Mouse (Mus musculus) heart, adult 8-10 months (tissue): ENCODE results near the gene Guca2a. TPM values are rescaled to one million over a fixed set of nuclear protein-coding genes. Genes with fewer than 3 reads are reported as not detected.

Experiments
- DNase-seq: peaks from one replicate; pipeline ENCODE4 v3.0.0; 2022; ENCODE audit warnings: low spot score
- total RNA-seq, 4 experiments: library from RNA; stranded (reverse); gene quantifications; 2 replicates each; pipeline ENCODE4 v1.2.4; 2022

Guca2a gene
- total RNA-seq, 4 experiments from 2014 or later: not detected

DNA sequence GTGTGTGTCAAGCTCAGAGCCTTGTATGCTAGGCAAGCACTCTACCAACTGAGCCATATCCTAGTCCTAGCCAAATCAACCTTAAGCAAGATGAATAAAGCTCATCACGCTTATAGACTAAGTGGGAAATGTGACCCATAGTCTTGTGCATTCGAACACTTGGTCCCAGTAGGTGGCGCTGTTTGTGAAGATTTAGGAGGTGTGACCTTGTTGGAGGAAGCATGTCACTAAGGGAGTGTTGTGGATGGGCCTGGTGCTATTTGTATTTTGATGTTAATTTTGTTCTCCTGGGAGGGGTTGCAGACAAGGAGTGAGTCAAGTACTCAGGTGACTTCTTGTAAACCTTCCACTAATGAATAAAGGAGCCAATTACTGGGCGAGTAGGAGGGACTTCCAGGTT is 5.2 kb downstream of the Guca2a start:
- no peak for DNase-seq

DNA sequence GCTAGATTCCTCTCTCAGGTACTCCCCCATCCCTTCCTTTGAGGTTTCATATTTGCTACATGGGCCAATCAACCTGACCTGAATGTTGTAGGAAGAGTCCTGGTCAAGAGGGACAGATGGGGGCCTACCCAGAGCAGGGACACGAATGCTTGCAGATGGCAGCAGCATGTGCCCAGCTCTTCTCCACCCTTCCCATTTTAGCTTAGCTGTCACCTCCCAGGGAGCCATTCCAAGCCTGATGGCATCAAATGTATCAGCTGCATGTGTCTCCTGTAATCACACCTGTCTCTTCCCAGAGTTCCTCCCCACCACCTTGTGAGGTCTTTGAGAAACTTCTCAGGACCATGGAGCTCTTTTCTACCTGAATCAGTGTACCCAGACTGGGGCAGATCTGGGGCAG is 19.5 kb downstream of the Guca2a start:
- no peak for DNase-seq

DNA sequence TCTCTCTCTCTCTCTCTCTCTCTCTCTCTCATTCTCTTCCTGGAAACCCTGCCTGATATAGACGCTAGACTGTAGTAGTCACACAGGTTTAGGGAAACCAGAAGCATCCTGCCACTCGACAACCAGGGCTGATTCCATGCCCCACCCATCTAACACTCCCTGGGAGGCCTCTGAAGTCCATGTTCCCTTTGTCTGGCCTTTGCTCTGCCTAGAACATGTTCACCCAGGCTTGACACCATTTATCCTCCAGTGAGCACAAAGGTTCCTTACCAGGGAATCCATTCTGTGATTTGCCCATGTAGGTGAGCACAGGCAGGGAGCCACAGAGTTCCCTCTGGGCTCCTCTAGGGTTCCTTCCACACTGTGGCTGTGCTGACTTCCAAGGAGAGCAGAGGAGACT is 20.7 kb downstream of the Guca2a start:
- DNase-seq: no peak

DNA sequence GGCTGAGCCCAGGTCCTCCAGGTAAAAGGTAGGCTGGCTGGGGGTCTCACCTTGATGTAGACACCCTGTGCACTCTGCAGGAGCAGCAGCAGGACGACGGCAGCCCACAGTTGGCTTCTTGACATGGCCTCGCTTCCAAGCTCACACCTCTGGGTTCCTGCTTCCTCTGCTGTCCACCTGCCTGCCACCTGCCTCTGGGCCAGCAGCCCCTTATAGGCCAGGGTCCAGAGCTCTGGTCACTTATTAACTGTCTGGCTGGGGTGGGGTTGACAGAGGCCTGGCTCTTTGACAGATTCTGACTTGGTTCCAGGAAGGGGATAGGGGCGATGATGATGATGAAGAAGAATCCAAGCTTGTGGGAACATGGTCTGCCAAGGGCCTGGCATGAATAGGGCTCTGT is 21.2 kb downstream of the Guca2a start, which contains the start of gene Guca2b:
Guca2b (minus strand) TSS at position 224 of the 400 bp plus-strand sequence.
- no peak for DNase-seq

DNA sequence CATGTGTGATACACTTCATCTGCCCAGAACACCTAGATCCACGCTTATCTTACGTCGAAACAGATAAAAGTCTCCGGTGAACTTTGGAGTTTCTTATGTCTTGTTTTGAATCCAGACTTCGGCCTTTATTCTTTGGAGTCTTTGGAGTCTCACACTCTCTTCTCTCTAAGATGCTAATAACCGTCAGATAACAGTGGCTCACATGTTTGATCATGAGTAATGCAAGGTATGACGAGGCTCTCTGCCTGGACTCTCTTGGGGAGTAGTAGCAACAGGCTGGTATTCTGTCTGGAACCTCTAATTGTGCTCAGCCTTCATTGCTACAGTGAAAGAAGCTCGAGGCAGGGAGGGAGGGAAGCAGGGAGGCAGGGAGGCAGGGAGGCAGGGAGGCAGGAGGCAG is 22.5 kb downstream of the Guca2a start:
- no peak for DNase-seq

DNA sequence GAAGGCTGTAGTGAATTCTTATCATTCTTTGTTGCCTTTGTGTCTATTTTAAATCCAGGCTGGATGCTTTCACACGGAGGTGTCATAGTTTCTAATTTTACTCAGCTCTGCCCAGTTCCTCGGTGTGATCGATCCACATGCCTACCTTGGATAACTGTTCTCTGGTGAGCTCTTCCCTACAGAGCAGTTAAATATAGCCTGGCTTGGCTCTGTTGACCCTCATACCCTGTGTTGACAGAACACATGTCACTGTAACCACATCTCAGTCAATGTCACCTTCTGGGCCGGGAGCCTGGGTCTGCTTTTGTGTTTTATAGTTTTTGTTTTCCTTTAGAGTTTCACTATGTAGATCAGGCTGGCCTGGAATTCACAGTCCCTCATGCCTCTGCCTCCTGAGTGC is 24.6 kb downstream of the Guca2a start:
- peak; percentile 40 for DNase-seq

DNA sequence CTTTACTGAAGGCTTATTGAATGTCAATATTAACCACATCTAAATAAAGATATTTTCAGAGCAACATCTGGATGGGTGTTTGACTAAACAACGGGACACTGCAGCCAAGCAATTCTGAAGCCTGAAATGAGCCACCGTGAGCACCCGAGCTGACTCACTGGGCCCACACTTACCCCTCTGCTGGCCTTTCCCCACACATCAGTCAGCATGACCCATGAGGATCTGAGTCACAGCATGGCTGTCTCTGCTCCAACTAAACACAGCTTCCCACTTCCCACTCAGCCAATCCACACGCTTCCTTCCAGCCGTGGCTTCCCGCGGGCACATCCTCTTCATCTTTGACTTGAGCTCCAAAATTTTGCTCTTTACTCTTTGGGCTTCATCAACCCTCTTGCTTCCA is 25.5 kb downstream of the Guca2a start:
- DNase-seq: peak; percentile 35

DNA sequence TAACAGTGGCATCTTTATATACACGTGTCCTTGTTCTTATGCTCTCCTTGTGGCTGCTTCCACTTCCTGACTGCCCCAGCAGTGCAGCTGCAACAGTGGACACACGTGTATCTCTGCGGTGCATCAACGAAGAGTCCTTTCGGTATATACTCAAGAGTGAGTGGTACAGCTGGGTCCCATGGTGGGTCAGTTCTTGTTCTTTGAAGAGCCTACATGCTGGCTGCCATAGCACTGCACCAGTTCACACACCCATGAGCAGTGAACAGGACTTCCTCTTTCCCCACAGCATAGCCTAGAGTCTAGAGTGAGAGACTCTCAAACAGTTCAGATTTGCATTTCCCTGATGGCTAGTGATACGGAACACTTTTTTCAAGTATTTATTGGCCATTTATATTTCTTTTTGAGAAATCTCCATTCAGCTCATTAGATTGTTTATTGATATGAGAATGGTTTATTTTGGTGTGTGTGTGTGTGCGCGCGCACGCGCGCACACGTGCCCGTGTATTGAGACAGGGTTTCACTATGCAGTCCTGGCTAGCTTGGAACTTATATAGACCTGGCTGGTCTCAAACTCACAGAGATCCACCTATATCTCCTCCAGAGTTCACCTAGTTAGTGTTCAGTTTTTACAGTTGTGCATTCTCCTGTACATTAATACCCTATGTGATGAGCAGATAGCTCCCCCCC is 26.0 kb downstream of the Guca2a start:
- DNase-seq: no peak

DNA sequence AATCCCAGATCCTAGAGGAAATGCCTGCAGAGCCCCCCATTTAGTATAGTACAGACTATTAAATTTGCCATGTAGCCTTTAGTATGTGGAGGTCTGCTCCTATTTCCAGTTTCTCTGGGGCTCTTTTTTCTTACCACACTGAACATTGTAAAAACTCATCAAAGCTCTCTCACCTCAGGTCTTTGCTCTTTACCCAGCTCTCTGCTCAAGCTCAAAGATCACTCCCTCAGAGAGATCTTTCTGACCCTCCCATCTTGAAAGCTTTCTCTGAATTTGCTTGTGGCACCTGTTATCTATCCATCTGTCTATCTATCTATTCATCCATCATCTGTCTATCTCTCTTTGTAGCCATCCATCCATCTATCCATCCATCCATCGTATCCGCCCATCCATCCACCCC is 27.7 kb downstream of the Guca2a start:
- DNase-seq: no peak

DNA sequence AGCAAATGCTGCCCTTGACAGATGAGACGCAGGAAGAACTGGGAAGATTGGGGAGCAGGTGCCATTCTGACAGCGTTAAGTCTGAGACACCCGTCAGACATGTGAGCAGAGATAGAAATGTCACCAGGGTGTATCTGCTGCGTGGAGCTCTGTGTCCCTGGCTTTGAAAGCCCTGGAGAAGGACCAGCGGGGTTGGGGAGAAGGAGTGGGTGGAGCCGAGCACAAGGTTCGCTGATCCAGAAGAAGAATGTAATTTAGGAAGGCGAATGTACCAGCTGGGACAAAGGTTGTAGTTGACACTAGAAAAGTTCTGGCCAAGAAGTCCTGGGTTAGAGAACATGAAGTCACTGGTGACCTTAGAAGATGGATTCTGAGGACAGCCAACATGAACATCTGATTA is 28.6 kb downstream of the Guca2a start:
- peak; percentile 45 for DNase-seq

DNA sequence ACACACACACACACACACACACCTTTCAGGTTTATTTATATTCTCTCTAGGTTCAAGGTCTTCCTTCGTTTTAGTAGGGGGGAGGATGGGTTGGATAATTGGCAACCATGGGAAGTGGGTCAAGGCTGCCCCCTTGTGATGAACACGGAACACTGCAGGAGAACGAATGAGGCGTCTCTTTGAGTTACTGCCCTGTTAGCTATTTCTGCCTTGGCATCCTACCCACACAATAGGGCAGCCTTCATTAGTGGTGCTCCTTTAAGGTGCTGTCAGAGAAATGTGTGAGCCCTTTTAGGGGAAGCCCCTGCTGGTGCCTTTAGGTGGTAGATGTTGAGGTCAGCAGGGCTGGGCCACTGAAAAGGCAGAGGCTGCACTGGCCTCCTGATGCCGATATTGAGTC is 29.9 kb downstream of the Guca2a start:
- DNase-seq: peak; percentile 45

DNA sequence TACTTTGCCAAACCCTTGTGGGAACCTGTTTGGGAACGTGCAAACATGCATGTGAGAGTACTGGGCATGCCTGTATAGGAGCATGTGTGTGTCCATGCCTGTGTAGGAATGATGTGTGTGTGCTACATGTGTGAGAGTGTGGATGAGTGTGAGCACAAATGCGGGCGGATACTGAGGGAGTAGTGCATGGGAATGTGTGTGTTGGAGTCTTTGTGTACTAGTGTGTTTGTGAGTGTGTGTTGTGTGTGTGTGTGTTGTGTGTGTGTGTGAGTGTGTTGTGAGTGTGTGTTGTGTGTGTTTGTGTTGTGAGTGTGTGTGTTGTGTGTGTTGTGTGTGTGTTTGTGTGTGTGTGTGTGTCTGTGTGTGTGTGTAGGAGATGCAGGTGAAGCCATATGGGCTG is 30.7 kb downstream of the Guca2a start:
- DNase-seq: no peak

DNA sequence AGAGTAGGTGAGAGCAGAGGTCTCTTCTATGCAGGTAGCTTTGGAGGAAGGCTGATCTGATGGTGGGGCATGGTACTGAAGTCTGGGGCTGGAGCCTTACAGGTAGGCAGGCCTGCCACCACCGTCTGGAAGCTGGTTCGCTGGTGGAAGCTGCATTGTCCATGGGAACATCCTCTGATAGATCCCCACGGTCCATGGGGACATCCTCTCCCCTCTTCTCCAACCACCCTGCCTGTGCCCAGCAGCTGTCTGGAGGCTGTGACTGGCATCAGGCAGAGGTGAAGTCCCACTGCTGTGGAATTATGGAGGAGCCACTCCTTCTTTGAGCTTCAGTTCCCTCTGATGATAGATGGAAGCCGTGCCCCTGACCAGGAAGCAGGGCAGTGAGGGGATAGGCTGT is 31.1 kb downstream of the Guca2a start:
- no peak for DNase-seq

DNA sequence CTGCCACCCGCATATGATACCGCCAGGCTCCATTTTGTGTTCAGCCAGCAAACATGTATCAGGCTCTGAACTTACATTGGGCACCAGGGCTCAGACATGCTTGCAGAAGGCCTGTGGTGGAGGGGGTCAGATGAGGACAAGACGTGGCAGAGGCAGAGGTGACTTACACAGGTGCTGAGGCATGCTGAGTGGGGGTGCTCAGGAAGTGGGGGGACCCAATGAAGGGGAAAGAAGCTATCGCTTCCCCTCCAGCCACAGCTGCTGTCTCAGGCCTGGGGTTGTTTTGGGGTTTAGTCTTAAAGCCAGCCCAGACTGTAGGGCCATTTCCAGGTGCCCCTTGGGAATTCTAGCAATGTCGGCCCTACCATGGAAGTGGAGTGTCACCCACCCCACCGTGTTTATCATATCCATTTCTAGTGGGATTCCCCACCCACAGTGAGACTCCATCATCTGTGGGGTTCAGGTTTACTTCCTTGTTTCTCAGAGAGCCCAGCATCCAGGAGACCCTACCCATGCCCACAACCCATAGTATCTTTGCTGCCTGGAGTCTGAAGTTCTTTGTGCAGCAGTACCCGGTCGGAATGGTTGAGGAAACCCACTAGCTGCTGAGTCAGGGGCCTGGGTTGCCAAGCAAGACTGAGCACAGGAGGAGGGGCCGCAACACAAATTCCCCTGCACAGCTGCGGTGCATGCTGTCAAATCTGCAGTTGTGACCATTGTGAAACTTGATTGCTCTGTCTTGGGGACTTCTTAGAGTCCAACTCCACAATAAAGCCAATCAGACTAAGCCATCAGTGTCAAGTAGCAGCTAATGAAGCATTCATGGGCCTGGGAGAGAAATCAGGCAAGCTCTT is 32.1 kb downstream of the Guca2a start:
- no peak for DNase-seq

DNA sequence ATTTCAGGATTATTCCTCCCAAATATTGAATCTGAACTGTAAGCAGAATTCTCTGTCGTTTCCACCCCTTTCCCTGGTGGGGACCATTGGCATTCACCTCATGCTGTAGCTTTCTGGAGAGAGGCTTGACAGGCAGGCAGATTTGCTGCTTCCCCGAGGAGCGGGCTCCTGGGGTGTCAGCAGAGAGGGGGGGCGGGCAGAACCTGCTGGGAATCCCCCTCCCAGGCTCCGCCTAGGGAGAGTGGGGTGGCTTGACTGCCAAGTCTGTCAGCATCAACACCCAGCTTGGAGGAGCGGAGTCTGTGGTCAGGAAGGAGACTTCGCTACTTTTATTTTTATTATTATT is 32.7 kb downstream of the Guca2a start:
- no peak for DNase-seq

DNA sequence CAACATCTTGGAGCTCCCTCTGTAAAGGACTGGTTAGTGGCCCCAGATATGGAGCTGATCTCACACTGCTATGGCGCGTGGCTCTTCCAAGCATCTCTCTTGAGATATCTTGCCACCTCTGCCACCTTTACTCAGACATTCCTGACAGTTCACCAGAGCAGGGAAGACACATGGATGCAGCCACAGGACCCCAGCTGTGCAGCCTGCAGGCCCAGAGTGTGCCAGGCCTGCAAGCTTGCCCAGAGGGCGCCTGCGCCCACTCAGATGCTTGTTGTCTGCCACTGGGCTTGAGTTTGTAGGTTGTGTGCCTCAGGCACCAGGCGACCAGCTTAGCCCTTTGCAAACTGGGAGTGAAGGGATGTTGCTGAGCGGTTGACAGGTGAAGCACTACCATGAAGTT is 33.2 kb downstream of the Guca2a start:
- no peak for DNase-seq

DNA sequence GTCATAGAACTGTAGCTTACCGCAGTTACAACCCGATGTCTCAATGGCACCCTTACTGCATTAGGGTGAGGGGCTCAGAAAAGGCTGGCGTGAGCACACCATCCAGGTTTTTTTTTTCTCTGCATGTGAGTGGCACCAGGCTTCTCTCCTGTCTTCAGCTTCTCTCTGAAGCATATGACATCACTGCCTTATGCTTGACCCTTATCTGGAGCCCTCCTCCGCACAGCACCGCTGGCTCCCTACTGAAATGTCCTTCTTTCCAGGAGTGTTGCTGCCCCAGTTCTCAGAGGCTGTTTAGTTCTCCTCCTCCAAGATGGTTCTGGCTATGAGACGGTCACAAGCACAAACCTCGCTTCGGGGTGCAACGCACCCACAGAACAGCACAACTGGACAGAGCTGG is 33.7 kb downstream of the Guca2a start:
- no peak for DNase-seq

DNA sequence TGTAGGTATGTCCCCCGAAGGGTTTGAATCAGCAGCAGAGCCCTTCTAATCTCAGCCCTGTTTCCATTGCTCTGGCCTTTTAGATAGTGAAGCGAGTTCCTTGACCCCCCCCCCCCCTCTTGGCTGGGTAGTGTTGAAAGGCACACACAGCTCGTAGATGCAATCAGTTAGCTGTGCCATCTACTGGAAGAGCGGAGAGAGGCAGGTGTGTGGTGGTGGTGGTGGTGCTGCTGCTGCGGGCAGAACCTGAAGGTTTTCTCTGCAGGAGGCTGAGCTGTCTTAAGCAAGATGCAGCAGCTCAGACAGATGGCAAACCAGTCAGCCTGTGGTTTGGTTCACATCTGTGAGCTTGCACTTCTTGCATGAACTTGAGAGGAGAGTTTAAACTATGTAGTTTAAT is 35.2 kb downstream of the Guca2a start:
- DNase-seq: no peak

DNA sequence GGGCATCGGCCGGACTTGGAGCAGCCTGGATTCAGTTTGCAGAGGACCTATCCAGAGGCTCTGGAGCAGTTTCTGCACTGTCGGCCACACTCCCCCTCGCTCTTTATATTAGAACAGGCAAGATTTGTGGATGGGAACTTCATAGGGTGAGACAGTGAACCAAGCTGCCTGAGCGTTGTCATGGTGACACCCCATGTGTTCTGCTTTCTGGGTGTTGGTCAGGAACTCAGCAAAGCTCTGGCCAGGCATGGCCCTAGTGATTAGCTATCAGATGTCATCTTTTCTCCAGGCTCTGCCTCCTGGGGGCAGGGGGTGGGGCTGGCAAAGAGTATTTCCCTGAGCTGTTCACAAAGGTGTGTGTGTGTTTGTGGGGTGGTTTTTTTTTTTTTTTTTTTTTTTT is 45.1 kb downstream of the Guca2a start:
- DNase-seq: no peak

DNA sequence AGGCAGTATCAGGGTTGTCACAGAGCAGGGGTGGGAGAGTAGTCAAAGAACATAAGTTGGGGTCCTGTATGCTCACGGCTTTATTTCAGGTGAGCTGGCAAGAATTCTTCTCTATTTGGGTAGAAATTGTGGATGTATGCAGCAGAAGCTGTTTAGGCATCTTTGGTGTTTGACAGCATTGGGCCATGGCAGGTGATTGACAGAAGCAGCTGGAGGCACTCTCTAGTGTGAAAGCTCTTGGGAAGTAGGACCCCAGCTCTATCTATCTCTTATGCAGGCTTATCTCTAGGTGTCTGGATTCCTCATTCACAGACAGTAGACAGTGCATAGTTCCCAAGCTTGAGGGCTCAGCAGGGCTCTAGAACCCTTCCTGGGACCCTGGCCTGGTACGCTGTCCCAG is 48.2 kb downstream of the Guca2a start:
- DNase-seq: no peak
